ENCODE assay signal across 9 mouse cellular contexts in the genomic region with DNA sequence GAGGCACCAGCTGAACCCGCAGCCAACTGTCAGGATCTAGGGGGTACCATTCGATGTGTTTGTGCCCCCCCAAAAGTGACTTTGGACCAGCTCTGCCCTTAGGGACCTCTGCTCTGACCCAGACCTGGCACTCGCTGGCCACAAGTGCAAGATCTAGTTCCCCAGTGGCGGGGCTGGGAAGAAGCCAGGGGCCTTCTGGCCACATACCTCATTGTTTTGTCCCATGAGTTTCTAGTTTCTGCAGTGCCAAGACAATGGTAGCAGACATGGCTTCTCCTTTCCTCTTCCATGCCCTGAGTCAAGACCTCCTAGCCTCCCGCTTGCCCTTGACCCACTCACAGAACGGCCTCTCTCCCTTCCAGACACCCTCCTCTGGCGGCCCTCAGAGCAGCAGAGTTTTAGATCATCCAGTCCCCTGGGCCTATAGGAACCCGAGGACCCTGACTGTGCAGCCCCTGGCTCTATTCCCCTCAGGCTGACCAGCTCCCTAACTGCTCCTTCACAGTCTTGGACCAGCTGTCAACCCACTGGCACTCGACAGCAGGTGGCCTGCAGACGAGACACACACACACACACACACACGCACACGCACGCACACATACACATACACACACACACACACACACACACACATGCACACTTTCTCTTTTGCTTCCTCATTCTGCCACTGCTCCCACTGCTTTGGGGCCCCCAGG. TPM values are rescaled to one million over a fixed set of nuclear protein-coding genes. Genes with fewer than 3 reads are reported as not detected.
DNase-seq lines count a peak whose midpoint lies in the region; ATAC-seq lines count a peak whose summit lies in the region.
"Had no signal": no experiment of that assay in that cellular context is flagged by ENCODE, and none has a peak within 500 bp of the region (broad histone marks: within the 10 kb centered on the region; RNA-seq: fewer than 3 reads in every experiment).

No protein-coding gene starts in this region.

- H3K27ac ChIP-seq in hindbrain, embryonic 12.5 days, result peak overlapping the region; percentile 58
- H3K27ac ChIP-seq in hindbrain, embryonic 14.5 days, result no peak overlapping the region
- H3K27ac ChIP-seq in forebrain, embryonic 10.5 days, result peak overlapping the region; percentile 81; the same call in 1 of the 2 replicates
- H3K27ac ChIP-seq in midbrain, embryonic 12.5 days (replicated peaks), result 0 out of 2 replicates have a peak overlapping the region, but pooled peaks have one; percentile 6

- no peaks in the 10 kb centered on the region for H3K36me3 ChIP-seq in hindbrain, embryonic 12.5 days
- H3K36me3 ChIP-seq in hindbrain, embryonic 14.5 days (replicated peaks; ENCODE audit: control insufficient read depth, insufficient read depth), result no peaks in the 10 kb centered on the region
- no peaks in the 10 kb centered on the region for H3K36me3 ChIP-seq in forebrain, embryonic 10.5 days (replicated peaks)
- H3K36me3 ChIP-seq in midbrain, embryonic 12.5 days, result no peaks in the 10 kb centered on the region

- H3K9ac ChIP-seq in hindbrain, embryonic 12.5 days, result no peak overlapping the region
- H3K9ac ChIP-seq in hindbrain, embryonic 14.5 days, result no peak overlapping the region
- no peak overlapping the region for H3K9ac ChIP-seq in midbrain, embryonic 12.5 days (replicated peaks)

- no peak for DNase-seq in hindbrain, embryonic 14.5 days (ENCODE audit: low spot score)
- DNase-seq in adrenal gland, postnatal 25 days, result peak; percentile 38
- DNase-seq in forebrain, embryonic 10.5 days (ENCODE audit: extremely low spot score, low spot score), result no peak
- DNase-seq in ovary, adult 18-20 months (ENCODE audit: low spot score), result no peak
- no peak for DNase-seq in c-Kit-positive CD71-positive TER-119-positive erythroid progenitor cells, embryonic 14.5 days (ENCODE audit: low spot score)
- DNase-seq in gastrocnemius, adult 8-10 months (ENCODE audit: low spot score in 2 of 2), result no peak

- H3K4me2 ChIP-seq in hindbrain, embryonic 12.5 days (replicated peaks), result peak overlapping the region; percentile 29; the same call in 1 of the 2 replicates
- no peak overlapping the region for H3K4me2 ChIP-seq in hindbrain, embryonic 14.5 days (replicated peaks)
- no peak overlapping the region for H3K4me2 ChIP-seq in midbrain, embryonic 12.5 days (replicated peaks)

- peaks cover 30% of the 10 kb centered on the region for H3K4me1 ChIP-seq in hindbrain, embryonic 12.5 days
- H3K4me1 ChIP-seq in hindbrain, embryonic 14.5 days (replicated peaks; ENCODE audit: control insufficient read depth, insufficient read depth, low read length), result peaks cover 18% of the 10 kb centered on the region
- H3K4me1 ChIP-seq in forebrain, embryonic 10.5 days, result peaks cover 41% of the 10 kb centered on the region
- H3K4me1 ChIP-seq in midbrain, embryonic 12.5 days, result peaks cover 29% of the 10 kb centered on the region

- H3K4me3 ChIP-seq in hindbrain, embryonic 12.5 days, result no peak overlapping the region
- H3K4me3 ChIP-seq in hindbrain, embryonic 14.5 days (replicated peaks; ENCODE audit: low read length), result no peak overlapping the region
- H3K4me3 ChIP-seq in forebrain, embryonic 10.5 days, result no peak overlapping the region
- no peak overlapping the region for H3K4me3 ChIP-seq in midbrain, embryonic 12.5 days
- H3K4me3 ChIP-seq: megakaryocyte, embryonic 14.5 days had no signal

- H3K9me3 ChIP-seq in hindbrain, embryonic 12.5 days (replicated peaks), result no peaks in the 10 kb centered on the region
- H3K9me3 ChIP-seq in hindbrain, embryonic 14.5 days (ENCODE audit: control insufficient read depth, low read length), result no peaks in the 10 kb centered on the region
- H3K9me3 ChIP-seq in forebrain, embryonic 10.5 days, result no peaks in the 10 kb centered on the region
- no peaks in the 10 kb centered on the region for H3K9me3 ChIP-seq in midbrain, embryonic 12.5 days

- ATAC-seq in hindbrain, embryonic 12.5 days (ENCODE audit: low FRiP score), result peak; percentile 53; the same call in 1 of the 2 replicates
- ATAC-seq in hindbrain, embryonic 14.5 days (ENCODE audit: low FRiP score), result no peak
- no peak for ATAC-seq in midbrain, embryonic 12.5 days (ENCODE audit: low FRiP score, low read depth)

- 61% methylated on average over 13 of the region's 13 CpGs for WGBS in hindbrain, embryonic 12.5 days
- WGBS in hindbrain, embryonic 14.5 days, result 60% methylated on average over 13 of the region's 13 CpGs
- 72% methylated on average over 13 of the region's 13 CpGs for WGBS in forebrain, embryonic 10.5 days
- 64% methylated on average over 13 of the region's 13 CpGs for WGBS in midbrain, embryonic 12.5 days

- H3K27me3 ChIP-seq in hindbrain, embryonic 12.5 days, result no peaks in the 10 kb centered on the region
- H3K27me3 ChIP-seq in hindbrain, embryonic 14.5 days (ENCODE audit: control insufficient read depth, insufficient read depth, low read length), result no peaks in the 10 kb centered on the region
- H3K27me3 ChIP-seq in forebrain, embryonic 10.5 days (ENCODE audit: poor library complexity, severe bottlenecking), result peaks cover 19% of the 10 kb centered on the region
- H3K27me3 ChIP-seq in midbrain, embryonic 12.5 days, result peaks cover 12% of the 10 kb centered on the region

RNA-seq across cellular contexts. Expression of a gene that starts 8.2 kb away (rescaled TPM):
- polyA plus RNA-seq in hindbrain, embryonic 12.5 days (2016; fragmentation: Nextera tagmentation; extraction: Ambion mirVana), result 33.3 and 35.3 TPM in 2 replicates
- polyA plus RNA-seq in hindbrain, embryonic 14.5 days (2014; fragmentation: Nextera tagmentation; extraction: Ambion mirVana), result 19.2 and 24.1 TPM in 2 replicates
- total RNA-seq in adrenal gland, postnatal 25 days (2021), result 2.9 and 4.7 TPM in 2 replicates
- polyA plus RNA-seq in forebrain, embryonic 10.5 days (2016; fragmentation: Nextera tagmentation; extraction: Ambion mirVana), result 11.7 and 13.2 TPM in 2 replicates
- 24.1 and 28.8 TPM in 2 replicates for polyA plus RNA-seq in midbrain, embryonic 12.5 days (2016; fragmentation: Nextera tagmentation; extraction: Ambion mirVana)
- total RNA-seq in gastrocnemius, adult 8-10 months (2022), result under 1 TPM; 0.19 to 0.34 (median 0.23) TPM

RNA-seq across cellular contexts. Expression of a gene that starts 55.5 kb away (rescaled TPM):
- polyA plus RNA-seq in hindbrain, embryonic 12.5 days (2016; fragmentation: Nextera tagmentation; extraction: Ambion mirVana), result 44.0 and 48.0 TPM in 2 replicates
- polyA plus RNA-seq in hindbrain, embryonic 14.5 days (2014; fragmentation: Nextera tagmentation; extraction: Ambion mirVana), result 31.3 and 38.4 TPM in 2 replicates
- 23.3 and 29.1 TPM in 2 replicates for total RNA-seq in adrenal gland, postnatal 25 days (2021)
- polyA plus RNA-seq in forebrain, embryonic 10.5 days (2016; fragmentation: Nextera tagmentation; extraction: Ambion mirVana), result 61.7 and 65.8 TPM in 2 replicates
- 47.9 and 56.3 TPM in 2 replicates for polyA plus RNA-seq in midbrain, embryonic 12.5 days (2016; fragmentation: Nextera tagmentation; extraction: Ambion mirVana)
- 10 to 100 TPM; 73.6 to 84.9 (median 79.9) TPM for total RNA-seq in gastrocnemius, adult 8-10 months (2022)
